Comparison of ENCODE assay signal across 19 mouse cellular contexts in the genomic region with DNA sequence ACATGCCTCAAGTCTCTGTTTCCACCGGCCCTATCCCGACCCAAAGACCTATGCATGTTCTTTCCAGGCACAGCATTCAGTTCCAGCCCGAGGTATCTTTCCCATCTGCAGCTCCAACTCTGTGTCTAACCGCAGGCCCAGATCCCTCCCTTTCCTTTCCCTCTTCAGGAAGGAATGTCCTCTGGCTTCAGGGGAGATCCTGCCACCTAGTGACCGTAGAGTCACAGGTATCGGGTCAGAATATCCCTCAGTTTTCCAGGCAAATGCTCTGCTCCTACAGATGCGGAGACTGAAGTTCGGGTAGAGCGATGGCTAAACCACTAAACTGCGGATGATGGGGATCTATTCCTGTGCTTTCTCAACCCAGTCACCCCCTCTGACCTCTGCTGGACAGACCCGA. TPM values are rescaled to one million over a fixed set of nuclear protein-coding genes. Genes with fewer than 3 reads are reported as not detected.
DNase-seq lines count a peak whose midpoint lies in the region; ATAC-seq and TF ChIP-seq lines count a peak whose summit lies in the region.
"Had no signal": no experiment of that assay in that cellular context is flagged by ENCODE, and none has a peak within 500 bp of the region (broad histone marks: within the 10 kb centered on the region; RNA-seq: fewer than 3 reads in every experiment).

No protein-coding gene starts in this region.

- peaks cover 18% of the 10 kb centered on the region; the same call in 1 of the 2 replicates for H3K27me3 ChIP-seq in heart, postnatal 0 days (ENCODE audit: control insufficient read depth, insufficient read depth, low read length)
- H3K27me3 ChIP-seq in heart, embryonic 10.5 days (ENCODE audit: insufficient read depth, poor library complexity, severe bottlenecking): peaks cover 30% of the 10 kb centered on the region
- H3K27me3 ChIP-seq in liver, postnatal 0 days (ENCODE audit: insufficient read depth, low read length): no peaks in the 10 kb centered on the region
- H3K27me3 ChIP-seq: stomach, embryonic 15.5 days had no signal

- no peaks in the 10 kb centered on the region for H3K9me3 ChIP-seq in heart, postnatal 0 days (replicated peaks; ENCODE audit: control insufficient read depth, low read length)
- H3K9me3 ChIP-seq in heart, embryonic 10.5 days: no peaks in the 10 kb centered on the region
- H3K9me3 ChIP-seq in liver, postnatal 0 days (ENCODE audit: low read length): no peaks in the 10 kb centered on the region
- H3K9me3 ChIP-seq: forebrain, embryonic 13.5 days; heart, embryonic 13.5 days; limb, embryonic 13.5 days; neural tube, embryonic 13.5 days; stomach, embryonic 15.5 days had no signal

- 44% methylated on average over 11 of the region's 11 CpGs for whole genome bisulfite sequencing in heart, postnatal 0 days
- 50% methylated on average over 11 of the region's 11 CpGs for WGBS in heart, embryonic 10.5 days
- WGBS in liver, postnatal 0 days (ENCODE audit: insufficient replicate concordance): 50% methylated on average over 11 of the region's 11 CpGs

- no peak for ATAC-seq in heart, postnatal 0 days (ENCODE audit: insufficient read depth, low read depth)
- ATAC-seq in liver, postnatal 0 days: no peak
- ATAC-seq: CD4-positive, CD25-positive, alpha-beta regulatory T cell, adult 4 months; forebrain, embryonic 13.5 days had no signal

- intact Hi-C loops in left cerebral cortex, postnatal 10 days (cut with DNase I): no loop called here

- no peak overlapping the region for H3K4me2 ChIP-seq in heart, postnatal 0 days (ENCODE audit: low read depth, low read length)
- no peak overlapping the region for H3K4me2 ChIP-seq in liver, postnatal 0 days (ENCODE audit: low read depth, low read length)
- H3K4me2 ChIP-seq: forebrain, embryonic 13.5 days; heart, embryonic 13.5 days; limb, embryonic 13.5 days; neural tube, embryonic 13.5 days; stomach, embryonic 15.5 days had no signal

- H3K36me3 ChIP-seq in heart, postnatal 0 days (replicated peaks; ENCODE audit: control insufficient read depth, insufficient read depth, low read length): no peaks in the 10 kb centered on the region
- H3K36me3 ChIP-seq in heart, embryonic 10.5 days: no peaks in the 10 kb centered on the region
- H3K36me3 ChIP-seq in liver, postnatal 0 days (replicated peaks; ENCODE audit: insufficient read depth, low read length): no peaks in the 10 kb centered on the region
- H3K36me3 ChIP-seq: heart, embryonic 13.5 days; limb, embryonic 13.5 days; neural tube, embryonic 13.5 days; stomach, embryonic 15.5 days had no signal

- no peaks in the 10 kb centered on the region for H3K4me1 ChIP-seq in heart, postnatal 0 days (ENCODE audit: control insufficient read depth, insufficient read depth)
- 0 out of 2 replicates have a peak, but pooled peaks cover 6% of the 10 kb centered on the region for H3K4me1 ChIP-seq in heart, embryonic 10.5 days
- no peaks in the 10 kb centered on the region for H3K4me1 ChIP-seq in liver, postnatal 0 days (ENCODE audit: insufficient read depth)
- H3K4me1 ChIP-seq: heart, embryonic 13.5 days; stomach, embryonic 15.5 days had no signal

- H3K4me3 ChIP-seq in heart, postnatal 0 days (ENCODE audit: low read depth, low read length): no peak overlapping the region
- no peak overlapping the region for H3K4me3 ChIP-seq in heart, embryonic 10.5 days
- no peak overlapping the region for H3K4me3 ChIP-seq in liver, postnatal 0 days (ENCODE audit: low read depth, low read length)
- H3K4me3 ChIP-seq: forebrain, embryonic 13.5 days; heart, embryonic 13.5 days; left cerebral cortex, adult 2 months; limb, embryonic 13.5 days; neural tube, embryonic 13.5 days; stomach, embryonic 15.5 days had no signal

- H3K27ac ChIP-seq in heart, postnatal 0 days (ENCODE audit: low read depth): no peak overlapping the region
- H3K27ac ChIP-seq in heart, embryonic 10.5 days: no peak overlapping the region
- H3K27ac ChIP-seq in liver, postnatal 0 days (ENCODE audit: low read depth): no peak overlapping the region
- H3K27ac ChIP-seq: forebrain, embryonic 13.5 days; heart, embryonic 13.5 days; left cerebral cortex, adult 2 months; limb, embryonic 13.5 days; neural tube, embryonic 13.5 days; stomach, embryonic 15.5 days had no signal

- TF ChIP-seq CTCF in heart, postnatal 0 days (IDR thresholded peaks at IDR 0.05; ENCODE audit: low read depth): peak; percentile 36
- TF ChIP-seq CTCF in liver, postnatal 0 days (IDR thresholded peaks at IDR 0.05; ENCODE audit: low read depth): peak; percentile 27

- no peak overlapping the region for H3K9ac ChIP-seq in heart, postnatal 0 days (replicated peaks; ENCODE audit: low read depth, low read length)
- no peak overlapping the region for H3K9ac ChIP-seq in liver, postnatal 0 days (replicated peaks)
- H3K9ac ChIP-seq: forebrain, embryonic 13.5 days; heart, embryonic 13.5 days; limb, embryonic 13.5 days; neural tube, embryonic 13.5 days; stomach, embryonic 15.5 days had no signal

- no peak for DNase-seq in heart, postnatal 0 days (ENCODE audit: low spot score)
- no peak for DNase-seq in heart, embryonic 10.5 days (ENCODE audit: low spot score)
- DNase-seq in liver, postnatal 0 days: no peak
- DNase-seq in liver: no peak
- peak; percentile 33 for DNase-seq in ES-CJ7 (ENCODE audit: low read depth, low spot score)
- DNase-seq in R1 (ENCODE audit: low read depth, low spot score): peak; percentile 25
- no peak for DNase-seq in left cerebral cortex, postnatal 10 days (ENCODE audit: extremely low spot score in 1 of 2, low spot score in 2 of 2)
- DNase-seq: adrenal gland, postnatal 14 days; cerebellum, adult 18-20 months; kidney, postnatal 10 days; lung, adult 2 months; right cerebral cortex, postnatal 14 days had no signal

- TF ChIP-seq EP300 in heart, postnatal 0 days (IDR thresholded peaks at IDR 0.05; ENCODE audit: low read depth): no peak
- no peak for TF ChIP-seq EP300 in liver, postnatal 0 days (IDR thresholded peaks at IDR 0.05; ENCODE audit: low read depth)

RNA-seq across cellular contexts. Expression of a gene that starts 30.3 kb away (rescaled TPM):
- 6.3 and 17.2 TPM in 2 replicates for total RNA-seq in heart, postnatal 0 days (2014; rRNA removed; ENCODE audit: low replicate concordance)
- 1.9 and 2.1 TPM in 2 replicates for polyA plus RNA-seq in heart, postnatal 0 days (2015; fragmentation: Nextera tagmentation; extraction: Ambion mirVana)
- 1.3 and 7.3 TPM in 2 replicates for polyA plus RNA-seq in heart, embryonic 10.5 days (2016; fragmentation: Nextera tagmentation; extraction: Ambion mirVana)
- 1.5 and 1.8 TPM in 2 replicates for polyA plus RNA-seq in liver, postnatal 0 days (2015; fragmentation: Nextera tagmentation; extraction: Ambion mirVana)
- 10 to 100 TPM; 25.2 to 26.8 TPM for total RNA-seq in left cerebral cortex, postnatal 10 days (2021)
- polyA plus RNA-seq: CD4-positive, CD25-positive, alpha-beta regulatory T cell, adult 4 months had no signal

Comparison
In these comparisons a context has a peak if more than half of its experiments do, and no peak if none do; other contexts are left out.
1. DNase-seq: peak in ES-CJ7 (single experiment) and R1 (single experiment); none in heart, postnatal 0 days (single experiment), heart, embryonic 10.5 days (single experiment), liver, postnatal 0 days (single experiment), liver (single experiment) and left cerebral cortex, postnatal 10 days (0 of 2).